Mouse (Mus musculus): ENCODE data around the gene Adamts9. TPM values are rescaled to one million over a fixed set of nuclear protein-coding genes. Genes with fewer than 3 reads are reported as not detected.

Gene Adamts9
- polyA plus RNA-seq, 1 experiment from 2014 or later = 0.85 TPM

GRCm38 (mm10) chr6:92905922-92906321 is 37.4 kb downstream of the Adamts9 start:
- H3K27me3 ChIP-seq (replicated peaks; ENCODE audit: control insufficient read depth, insufficient read depth, low read length) = no peaks in the 10 kb centered on the region
- H3K9ac ChIP-seq (ENCODE audit: low read length) = no peak overlapping the region
- no peak overlapping the region for H3K27ac ChIP-seq (ENCODE audit: low read depth, low read length)
- WGBS = 46% methylated on average over 5 of the region's 5 CpGs
- ATAC-seq (no peak), DNase-seq (ENCODE audit: low spot score) (no peak)
- H3K4me1 ChIP-seq (ENCODE audit: control insufficient read depth, insufficient read depth, low read length) = no peaks in the 10 kb centered on the region
- no peaks in the 10 kb centered on the region for H3K9me3 ChIP-seq (replicated peaks; ENCODE audit: control insufficient read depth, low read length)
- H3K4me3 ChIP-seq (ENCODE audit: low read depth, low read length) = no peak overlapping the region
- H3K4me2 ChIP-seq (ENCODE audit: low read length) = no peak overlapping the region
- H3K36me3 ChIP-seq (ENCODE audit: control insufficient read depth, insufficient read depth, low read length) = 0 out of 2 replicates have a peak, but pooled peaks cover 3% of the 10 kb centered on the region

DNA sequence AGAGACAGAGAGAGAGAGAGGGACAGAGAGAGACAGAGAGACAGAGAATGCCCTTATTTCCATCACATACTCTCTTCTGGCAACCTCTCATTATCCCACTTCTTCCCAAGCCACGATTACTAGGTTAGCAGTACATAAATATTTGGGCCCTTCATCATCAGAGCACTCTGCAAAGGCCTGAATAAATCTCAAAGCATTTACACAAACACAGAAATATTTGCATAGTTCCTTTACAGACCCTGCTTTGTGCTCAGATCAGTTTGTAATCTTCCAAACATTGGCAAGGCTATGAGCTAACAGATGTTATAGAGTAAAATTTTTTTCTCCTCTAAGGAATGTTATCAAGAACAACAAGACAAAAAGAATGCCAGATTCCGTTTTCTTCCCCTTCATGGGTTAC is 38.8 kb downstream of the Adamts9 start:
- Histone ChIP-seq H3K9ac (ENCODE audit: low read length) (no peak overlapping the region), H3K27me3 (replicated peaks; ENCODE audit: control insufficient read depth, insufficient read depth, low read length) (no peaks in the 10 kb centered on the region), H3K4me3 (ENCODE audit: low read depth, low read length) (no peak overlapping the region), H3K4me1 (ENCODE audit: control insufficient read depth, insufficient read depth, low read length) (no peaks in the 10 kb centered on the region), H3K27ac (ENCODE audit: low read depth, low read length) (no peak overlapping the region), H3K4me2 (ENCODE audit: low read length) (no peak overlapping the region), H3K36me3 (ENCODE audit: control insufficient read depth, insufficient read depth, low read length) (0 out of 2 replicates have a peak, but pooled peaks cover 3% of the 10 kb centered on the region), H3K9me3 (replicated peaks; ENCODE audit: control insufficient read depth, low read length) (no peaks in the 10 kb centered on the region)
- 53% methylated on average over 2 of the region's 2 CpGs for WGBS
- DNase-seq (ENCODE audit: low spot score) (no peak), ATAC-seq (no peak)

DNA sequence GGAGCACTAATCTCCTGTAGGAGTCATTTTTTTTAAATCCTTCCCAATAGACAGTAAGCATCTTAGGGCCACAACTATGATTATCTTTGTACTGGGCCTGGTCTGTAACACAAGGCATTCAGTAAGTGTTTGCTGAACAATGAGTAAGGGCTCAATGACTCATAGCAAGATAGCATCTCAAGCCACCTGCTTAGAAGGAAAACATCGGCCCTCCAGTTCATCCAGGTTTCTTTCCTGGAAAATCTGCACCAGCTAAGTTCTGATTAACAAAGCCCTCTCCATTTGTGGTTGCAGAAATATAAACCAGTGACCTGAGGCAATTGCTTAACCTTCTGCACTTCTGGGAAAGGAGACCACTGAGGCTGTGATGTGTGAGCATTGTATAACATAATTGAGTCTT is 39.3 kb downstream of the Adamts9 start:
- Histone ChIP-seq H3K4me2 (ENCODE audit: low read length) (no peak overlapping the region), H3K27ac (ENCODE audit: low read depth, low read length) (no peak overlapping the region), H3K9ac (ENCODE audit: low read length) (no peak overlapping the region), H3K36me3 (ENCODE audit: control insufficient read depth, insufficient read depth, low read length) (0 out of 2 replicates have a peak, but pooled peaks cover 3% of the 10 kb centered on the region), H3K4me3 (ENCODE audit: low read depth, low read length) (no peak overlapping the region), H3K27me3 (replicated peaks; ENCODE audit: control insufficient read depth, insufficient read depth, low read length) (no peaks in the 10 kb centered on the region), H3K9me3 (replicated peaks; ENCODE audit: control insufficient read depth, low read length) (no peaks in the 10 kb centered on the region), H3K4me1 (ENCODE audit: control insufficient read depth, insufficient read depth, low read length) (no peaks in the 10 kb centered on the region)
- ATAC-seq (no peak), DNase-seq (ENCODE audit: low spot score) (no peak)
- 90% methylated on average over 1 of the region's 1 CpGs for WGBS

DNA sequence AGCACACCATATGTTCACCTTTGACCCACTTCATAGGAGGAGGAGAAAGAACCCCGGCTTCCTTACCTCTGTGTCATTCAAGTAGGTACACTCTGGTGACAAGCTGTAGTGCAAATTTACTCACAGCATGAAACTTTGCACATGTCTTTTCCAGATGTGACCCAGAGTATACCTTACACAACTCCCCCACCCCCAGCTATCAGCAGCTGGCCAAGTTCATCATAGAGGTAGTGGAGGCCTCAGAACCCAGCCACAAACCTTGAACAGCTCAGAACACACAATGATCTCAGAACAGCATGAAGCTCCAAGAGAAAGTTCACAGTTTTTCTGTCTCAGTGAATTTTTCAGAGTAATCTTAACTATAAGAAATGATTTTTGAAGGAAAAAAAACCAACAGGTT is 51.8 kb downstream of the Adamts9 start:
- DNase-seq (ENCODE audit: low spot score) (no peak), ATAC-seq (no peak)
- Histone ChIP-seq H3K9me3 (replicated peaks; ENCODE audit: control insufficient read depth, low read length) (no peaks in the 10 kb centered on the region), H3K27ac (ENCODE audit: low read depth, low read length) (no peak overlapping the region), H3K4me2 (ENCODE audit: low read length) (no peak overlapping the region), H3K9ac (ENCODE audit: low read length) (no peak overlapping the region), H3K36me3 (ENCODE audit: control insufficient read depth, insufficient read depth, low read length) (no peaks in the 10 kb centered on the region), H3K27me3 (replicated peaks; ENCODE audit: control insufficient read depth, insufficient read depth, low read length) (no peaks in the 10 kb centered on the region), H3K4me1 (ENCODE audit: control insufficient read depth, insufficient read depth, low read length) (no peaks in the 10 kb centered on the region), H3K4me3 (ENCODE audit: low read depth, low read length) (no peak overlapping the region)
- WGBS = 91% methylated on average over 1 of the region's 1 CpGs

GRCm38 (mm10) chr6:92883131-92883900 is 60.0 kb downstream of the Adamts9 start:
- DNase-seq (ENCODE audit: low spot score) (no peak), ATAC-seq (no peak)
- no peak overlapping the region for H3K4me2 ChIP-seq (ENCODE audit: low read length)
- no peak overlapping the region for H3K27ac ChIP-seq (ENCODE audit: low read depth, low read length)
- 14% methylated on average over 9 of the region's 9 CpGs for WGBS
- no peaks in the 10 kb centered on the region for H3K4me1 ChIP-seq (ENCODE audit: control insufficient read depth, insufficient read depth, low read length)
- H3K27me3 ChIP-seq (replicated peaks; ENCODE audit: control insufficient read depth, insufficient read depth, low read length) = no peaks in the 10 kb centered on the region
- H3K9ac ChIP-seq (ENCODE audit: low read length) = no peak overlapping the region
- no peaks in the 10 kb centered on the region for H3K36me3 ChIP-seq (ENCODE audit: control insufficient read depth, insufficient read depth, low read length)
- no peak overlapping the region for H3K4me3 ChIP-seq (ENCODE audit: low read depth, low read length)
- no peaks in the 10 kb centered on the region for H3K9me3 ChIP-seq (replicated peaks; ENCODE audit: control insufficient read depth, low read length)

DNA sequence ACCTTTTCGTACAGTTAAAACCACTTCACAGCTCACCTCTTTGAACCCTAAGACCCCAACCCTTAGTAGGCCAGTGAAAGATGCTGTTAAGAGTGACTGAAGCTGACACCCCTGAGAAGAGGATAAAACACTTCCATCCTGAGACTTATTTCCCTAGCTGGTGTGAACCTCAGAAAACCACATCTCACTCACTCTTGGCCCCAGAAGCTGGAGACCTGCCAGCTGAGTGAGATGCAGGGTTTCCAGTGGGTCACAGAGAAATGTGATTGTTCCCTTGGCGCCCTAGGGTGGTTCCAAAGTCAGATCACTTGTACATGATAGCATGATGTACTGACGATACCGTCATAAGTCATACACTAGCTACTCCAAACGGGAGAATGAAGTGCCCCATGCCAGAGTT is 60.8 kb downstream of the Adamts9 start:
- Histone ChIP-seq H3K36me3 (ENCODE audit: control insufficient read depth, insufficient read depth, low read length) (no peaks in the 10 kb centered on the region), H3K4me1 (ENCODE audit: control insufficient read depth, insufficient read depth, low read length) (no peaks in the 10 kb centered on the region), H3K9ac (ENCODE audit: low read length) (no peak overlapping the region), H3K27ac (ENCODE audit: low read depth, low read length) (no peak overlapping the region), H3K4me3 (ENCODE audit: low read depth, low read length) (no peak overlapping the region), H3K27me3 (replicated peaks; ENCODE audit: control insufficient read depth, insufficient read depth, low read length) (no peaks in the 10 kb centered on the region), H3K9me3 (replicated peaks; ENCODE audit: control insufficient read depth, low read length) (no peaks in the 10 kb centered on the region), H3K4me2 (ENCODE audit: low read length) (no peak overlapping the region)
- no peak for ATAC-seq
- WGBS = 73% methylated on average over 5 of the region's 5 CpGs
- no peak for DNase-seq (ENCODE audit: low spot score)

DNA sequence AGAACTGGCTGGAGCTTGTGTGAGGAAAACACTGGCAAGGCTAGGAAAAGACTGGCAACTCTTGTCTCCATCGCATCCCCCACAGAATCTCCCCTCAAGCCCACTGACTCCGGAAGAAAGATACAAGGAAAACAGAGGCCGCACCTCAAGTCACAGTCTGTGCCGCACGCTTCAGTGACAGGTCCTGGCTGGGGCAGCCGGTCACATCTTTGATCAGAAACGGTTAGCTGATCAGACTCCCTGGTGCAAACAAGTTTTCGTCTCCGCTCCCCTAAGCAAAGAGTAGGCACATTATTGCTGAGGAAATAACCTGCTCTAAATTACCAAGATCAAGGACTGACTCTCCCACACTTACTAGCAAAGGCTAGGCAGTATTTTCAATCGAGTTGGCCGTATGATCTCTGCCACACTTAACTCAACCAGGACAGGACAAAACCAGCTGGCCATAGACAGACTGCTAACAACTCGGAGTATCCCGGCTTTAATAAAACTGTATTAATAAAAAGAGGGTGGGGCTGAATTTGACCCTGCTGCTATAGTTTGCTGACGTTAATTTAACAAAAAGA is 63.5 kb downstream of the Adamts9 start:
- no peak for ATAC-seq
- Histone ChIP-seq H3K4me2 (ENCODE audit: low read length) (no peak overlapping the region), H3K4me1 (ENCODE audit: control insufficient read depth, insufficient read depth, low read length) (no peaks in the 10 kb centered on the region), H3K9me3 (replicated peaks; ENCODE audit: control insufficient read depth, low read length) (no peaks in the 10 kb centered on the region), H3K27ac (ENCODE audit: low read depth, low read length) (no peak overlapping the region), H3K27me3 (replicated peaks; ENCODE audit: control insufficient read depth, insufficient read depth, low read length) (no peaks in the 10 kb centered on the region), H3K36me3 (ENCODE audit: control insufficient read depth, insufficient read depth, low read length) (no peaks in the 10 kb centered on the region), H3K4me3 (ENCODE audit: low read depth, low read length) (no peak overlapping the region), H3K9ac (ENCODE audit: low read length) (no peak overlapping the region)
- 90% methylated on average over 14 of the region's 14 CpGs for WGBS
- DNase-seq (ENCODE audit: low spot score) = no peak

- no peak overlapping the region for H3K4me3 ChIP-seq (ENCODE audit: low read depth, low read length)
- H3K27ac ChIP-seq (ENCODE audit: low read depth, low read length) = no peak overlapping the region
- ATAC-seq = no peak
- H3K4me2 ChIP-seq (ENCODE audit: low read length) = no peak overlapping the region
- no peak for DNase-seq (ENCODE audit: low spot score)
- no peaks in the 10 kb centered on the region for H3K4me1 ChIP-seq (ENCODE audit: control insufficient read depth, insufficient read depth, low read length)
- no peaks in the 10 kb centered on the region for H3K36me3 ChIP-seq (ENCODE audit: control insufficient read depth, insufficient read depth, low read length)
- no peaks in the 10 kb centered on the region for H3K9me3 ChIP-seq (replicated peaks; ENCODE audit: control insufficient read depth, low read length)
- no peaks in the 10 kb centered on the region for H3K27me3 ChIP-seq (replicated peaks; ENCODE audit: control insufficient read depth, insufficient read depth, low read length)
- 84% methylated on average over 5 of the region's 5 CpGs for WGBS
- H3K9ac ChIP-seq (ENCODE audit: low read length) = no peak overlapping the region
These were observed 64.5 kb downstream of the Adamts9 start for GRCm38 (mm10) chr6:92878771-92879170.

- H3K4me1 ChIP-seq (ENCODE audit: control insufficient read depth, insufficient read depth, low read length) = no peaks in the 10 kb centered on the region
- 93% methylated on average over 4 of the region's 4 CpGs for WGBS
- H3K9me3 ChIP-seq (replicated peaks; ENCODE audit: control insufficient read depth, low read length) = no peaks in the 10 kb centered on the region
These were observed 66.1 kb downstream of the Adamts9 start for GRCm38 (mm10) chr6:92877236-92877635.

More at GRCm38 (mm10) chr6:92877236-92877635, 66.1 kb downstream of the Adamts9 start:
- H3K27ac ChIP-seq (ENCODE audit: low read depth, low read length) = no peak overlapping the region
- no peaks in the 10 kb centered on the region for H3K27me3 ChIP-seq (replicated peaks; ENCODE audit: control insufficient read depth, insufficient read depth, low read length)
- H3K4me3 ChIP-seq (ENCODE audit: low read depth, low read length) = no peak overlapping the region
- H3K36me3 ChIP-seq (ENCODE audit: control insufficient read depth, insufficient read depth, low read length) = no peaks in the 10 kb centered on the region
- no peak overlapping the region for H3K9ac ChIP-seq (ENCODE audit: low read length)
- DNase-seq (ENCODE audit: low spot score) (no peak), ATAC-seq (no peak)
- H3K4me2 ChIP-seq (ENCODE audit: low read length) = no peak overlapping the region

Data from forebrain, embryonic 14.5 days (tissue).